Mouse (Mus musculus): ENCODE measurements around the gene Nsun7.

The Nsun7 gene

GRCm38 (mm10) chr5:66280742-66281141, 21.0 kb downstream of the Nsun7 start:
- DNase-seq = no peak

GRCm38 (mm10) chr5:66294106-66294625, 34.5 kb downstream of the Nsun7 start:
- peak; percentile 14 for DNase-seq

- DNase-seq = no peak
Observed at GRCm38 (mm10) chr5:66294952-66295351, 35.3 kb downstream of the Nsun7 start.

GRCm38 (mm10) chr5:66296116-66296515, 36.4 kb downstream of the Nsun7 start:
- no peak for DNase-seq

- DNase-seq = no peak
Observed at GRCm38 (mm10) chr5:66298856-66299255, 39.2 kb downstream of the Nsun7 start.

GRCm38 (mm10) chr5:66300576-66300975, 40.9 kb downstream of the Nsun7 start:
- no peak for DNase-seq

- DNase-seq = no peak
Observed at GRCm38 (mm10) chr5:66302085-66302815, 42.6 kb downstream of the Nsun7 start.

GRCm38 (mm10) chr5:66302873-66303272, 43.2 kb downstream of the Nsun7 start:
- no peak for DNase-seq

- DNase-seq = no peak
Observed at GRCm38 (mm10) chr5:66304300-66305067, 44.8 kb downstream of the Nsun7 start.

GRCm38 (mm10) chr5:66305511-66305910, 45.8 kb downstream of the Nsun7 start:
- DNase-seq = no peak

- no peak for DNase-seq
Observed at GRCm38 (mm10) chr5:66310328-66310727, 50.6 kb downstream of the Nsun7 start.

GRCm38 (mm10) chr5:66310806-66311205, 51.1 kb downstream of the Nsun7 start:
- DNase-seq = no peak

- no peak for DNase-seq
Observed at GRCm38 (mm10) chr5:66315791-66316190, 56.1 kb downstream of the Nsun7 start.

- peak; percentile 81 for DNase-seq
Observed at GRCm38 (mm10) chr5:66319341-66319740, 59.6 kb downstream of the Nsun7 start.

- DNase-seq = no peak
Observed at GRCm38 (mm10) chr5:66319827-66320404, 60.2 kb downstream of the Nsun7 start.

- DNase-seq = no peak
Observed at GRCm38 (mm10) chr5:66323131-66323530, 63.4 kb downstream of the Nsun7 start.

GRCm38 (mm10) chr5:66323603-66324002, 63.9 kb downstream of the Nsun7 start:
- DNase-seq = no peak

GRCm38 (mm10) chr5:66326395-66326794, 66.7 kb downstream of the Nsun7 start:
- DNase-seq = no peak

GRCm38 (mm10) chr5:66327949-66328726, 68.4 kb downstream of the Nsun7 start:
- DNase-seq = no peak

- no peak for DNase-seq
Observed at GRCm38 (mm10) chr5:66328766-66329165, 69.1 kb downstream of the Nsun7 start.

GRCm38 (mm10) chr5:66330806-66331205, 71.1 kb downstream of the Nsun7 start:
- no peak for DNase-seq

- peak; percentile 58 for DNase-seq
Observed at GRCm38 (mm10) chr5:66337025-66337968, 77.6 kb downstream of the Nsun7 start.
